Mouse (Mus musculus) layer of hippocampus, adult 2 months (tissue): ENCODE measurements around the gene Gtf3a. TPM values are rescaled to one million over a fixed set of nuclear protein-coding genes. Genes with fewer than 3 reads are reported as not detected.
"Not testable (repeated sequence)": the region's sequence is repeated elsewhere in the genome, so short reads cannot be mapped to it uniquely, and the experiment has no call there.

ENCODE experiments used
- DNase-seq, 2 experiments: peaks; one replicate each; pipeline ENCODE4 v3.0.0; 2022; ENCODE audit warnings: low spot score in 2 of 2
- H3K27ac ChIP-seq: fragments of 200-600 bp; 2 replicates; pipeline ENCODE4 v1.8.1; 2022
- H3K4me3 ChIP-seq: fragments of 200-600 bp; 2 replicates; pipeline ENCODE4 v1.8.1; 2022; ENCODE audit warnings: mild to moderate bottlenecking
- CTCF ChIP-seq: fragments of 200-600 bp; conservative IDR thresholded peaks from 2 replicates; pipeline ENCODE4 v1.8.1; 2022; ENCODE audit warnings: antibody characterized with exemption, mild to moderate bottlenecking, moderate library complexity
- long read RNA-seq, 2 experiments: library from polyadenylated mRNA; stranded (forward); transcript quantifications; one replicate each; pipeline ENCODE4 v2.0.0; 2021; ENCODE audit warnings: borderline mapping rate in 2 of 2
- total RNA-seq, 2 experiments: library from RNA; stranded (reverse); gene quantifications; 2 replicates each; pipeline ENCODE4 v1.2.3; 2021

Gtf3a gene
- 10 to 100 TPM; 23.3 to 24.7 TPM for total RNA-seq
- long read RNA-seq, experiment 1, transcript Gtf3a-204 (9 exons, 1,298 nt), result major isoform, 13 of 22 reads
- long read RNA-seq, experiment 1, partial matches to known transcripts, result 2 of 22 reads
- long read RNA-seq, experiment 1, other reads (novel, unspliced or antisense), result 4 of 22 reads
- long read RNA-seq, experiment 2, transcript Gtf3a-204 (9 exons, 1,298 nt), result major isoform, 14 of 23 reads
- long read RNA-seq, experiment 2, partial matches to known transcripts, result 4 of 23 reads
- long read RNA-seq, experiment 2, other reads (novel, unspliced or antisense), result 2 of 23 reads

DNA sequence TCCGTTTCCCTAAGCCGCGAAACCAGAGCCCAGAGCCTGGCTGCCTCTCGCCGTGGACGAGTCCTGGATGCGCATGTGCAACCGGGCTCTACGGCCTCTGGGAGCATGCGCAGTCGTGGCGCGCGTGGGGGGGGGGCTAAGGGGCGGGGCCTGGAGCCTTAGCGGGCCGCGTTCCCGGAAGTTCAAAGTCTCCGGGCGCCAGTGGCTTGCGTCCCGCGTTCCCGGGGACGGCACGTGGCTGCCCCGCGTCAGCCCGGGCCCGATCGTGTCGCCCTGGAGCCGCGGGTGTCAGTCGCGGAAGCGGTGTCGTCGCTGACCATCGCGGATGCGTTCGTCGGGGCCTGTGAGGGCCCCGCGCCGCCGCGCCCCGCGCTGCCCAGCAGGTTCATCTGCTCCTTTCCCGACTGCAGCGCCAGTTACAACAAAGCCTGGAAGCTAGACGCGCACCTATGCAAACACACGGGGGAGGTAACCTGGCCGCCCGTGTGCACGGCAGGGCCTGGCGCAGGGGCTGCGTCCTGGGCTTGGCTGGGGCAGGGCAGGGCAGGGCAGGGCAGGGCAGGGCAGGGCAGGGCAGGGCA, at the start of gene Gtf3a:
Gene Gtf3a (plus strand): TSS at position 150 of the 581 bp plus-strand sequence.
- Histone ChIP-seq H3K4me3 (peak within 1 kb of the TSS; percentile 62), H3K27ac (peak within 1 kb of the TSS; percentile 89)
- peak; percentile 64 to 74 for DNase-seq
- no peak for TF ChIP-seq CTCF

DNA sequence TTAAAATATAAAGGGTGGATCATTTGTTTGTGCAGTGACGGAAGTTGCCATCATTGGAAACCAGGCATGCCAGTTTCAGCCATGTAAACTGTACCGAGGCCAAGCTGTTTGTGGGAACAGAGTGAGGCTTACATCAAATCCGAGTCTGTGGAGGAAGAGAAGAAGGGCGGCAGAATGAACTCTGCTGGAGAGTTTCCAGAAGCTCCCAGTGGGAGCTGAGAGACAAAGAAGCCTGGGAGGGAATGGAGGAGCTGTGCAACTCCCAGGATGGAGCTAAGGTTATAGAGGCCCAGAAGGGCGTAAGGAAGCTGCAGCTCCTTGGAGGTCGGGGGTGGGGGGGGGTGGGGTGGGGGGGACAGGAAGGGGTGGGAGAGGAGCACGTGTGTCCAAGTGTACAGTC, 48.1 kb upstream of the Gtf3a start:
- DNase-seq, result no peak
- no peak for TF ChIP-seq CTCF
- Histone ChIP-seq H3K4me3 (no peak overlapping the region), H3K27ac (no peak overlapping the region)

DNA sequence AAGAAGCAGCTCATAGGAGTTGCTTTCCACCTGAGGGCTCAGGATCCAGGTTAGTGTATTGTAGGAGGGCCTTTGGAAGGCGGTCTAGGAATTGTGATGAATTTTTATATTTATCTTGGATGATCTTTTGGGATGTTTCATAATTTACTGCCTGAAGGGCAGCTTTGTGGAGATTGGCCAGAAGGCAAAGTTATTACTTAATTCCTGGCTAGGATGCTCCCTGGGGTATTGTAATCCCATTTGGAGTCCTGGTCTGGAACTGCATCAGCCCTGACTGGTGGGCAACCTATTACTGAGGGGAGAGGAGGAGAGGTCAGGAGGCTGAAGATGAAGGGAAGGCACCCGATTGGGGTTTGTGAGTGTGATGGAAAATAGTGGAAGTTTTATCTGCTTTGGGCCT, 47.0 kb upstream of the Gtf3a start:
- DNase-seq, result no peak
- no peak overlapping the region for H3K27ac ChIP-seq
- H3K4me3 ChIP-seq, result no peak overlapping the region
- no peak for TF ChIP-seq CTCF

DNA sequence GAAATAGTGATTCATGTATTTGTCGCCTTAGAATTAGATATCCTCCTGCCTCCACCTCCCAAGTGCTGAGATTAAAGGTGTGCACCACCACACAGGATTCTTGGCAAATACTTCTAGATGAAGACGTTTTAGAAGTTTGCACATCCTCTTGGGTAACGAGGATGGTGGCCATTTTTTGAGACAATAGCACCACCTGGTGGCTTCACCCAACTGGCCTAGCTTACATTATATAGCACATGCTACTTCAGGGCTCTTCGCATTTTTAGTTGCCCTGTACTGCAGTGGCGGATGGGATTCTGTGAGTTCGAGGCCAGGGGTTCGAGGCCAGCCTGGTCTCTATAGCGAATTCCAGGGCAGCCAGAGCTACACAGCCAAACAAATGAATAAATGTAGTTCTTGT, 44.1 kb upstream of the Gtf3a start:
- no peak overlapping the region for H3K4me3 ChIP-seq
- peak; percentile 44 to 83 for DNase-seq
- TF ChIP-seq CTCF, result peak; percentile 88
- no peak overlapping the region for H3K27ac ChIP-seq

DNA sequence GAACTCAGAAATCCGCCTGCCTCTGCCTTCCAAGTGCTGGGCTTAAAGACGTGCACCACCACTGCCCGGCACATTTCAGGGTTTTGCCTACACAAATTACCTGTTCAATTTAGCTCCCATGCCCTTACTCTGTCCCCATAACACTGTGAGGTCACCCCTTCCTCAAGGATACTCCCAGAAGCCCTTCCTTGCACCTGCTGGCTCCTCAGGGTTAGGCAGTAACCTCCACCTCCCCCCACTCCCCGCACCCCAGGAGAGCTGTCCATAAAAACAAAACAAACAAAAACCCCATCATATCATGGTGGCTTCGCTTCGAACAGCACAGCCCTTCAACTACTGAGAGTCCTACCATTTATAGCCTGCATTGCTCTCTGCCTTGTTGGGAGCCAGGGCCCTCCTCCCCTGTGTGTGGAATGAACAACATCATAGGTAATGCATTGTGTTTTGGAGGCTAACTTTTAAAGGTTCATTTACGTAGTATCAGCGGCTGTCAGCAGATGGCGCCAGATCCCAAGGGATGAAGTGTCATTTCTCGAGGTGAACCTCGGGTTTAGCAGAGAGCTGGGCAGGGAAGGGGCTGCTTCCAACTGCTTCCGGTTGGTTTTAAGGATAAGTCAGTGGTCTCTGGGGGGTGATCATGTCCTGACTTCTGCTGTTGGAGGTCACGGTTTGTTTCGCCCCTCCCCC, 42.8 kb upstream of the Gtf3a start:
- H3K27ac ChIP-seq, result no peak overlapping the region
- TF ChIP-seq CTCF, result peak; percentile 85
- DNase-seq, result peak; percentile 48 to 79
- H3K4me3 ChIP-seq, result no peak overlapping the region

DNA sequence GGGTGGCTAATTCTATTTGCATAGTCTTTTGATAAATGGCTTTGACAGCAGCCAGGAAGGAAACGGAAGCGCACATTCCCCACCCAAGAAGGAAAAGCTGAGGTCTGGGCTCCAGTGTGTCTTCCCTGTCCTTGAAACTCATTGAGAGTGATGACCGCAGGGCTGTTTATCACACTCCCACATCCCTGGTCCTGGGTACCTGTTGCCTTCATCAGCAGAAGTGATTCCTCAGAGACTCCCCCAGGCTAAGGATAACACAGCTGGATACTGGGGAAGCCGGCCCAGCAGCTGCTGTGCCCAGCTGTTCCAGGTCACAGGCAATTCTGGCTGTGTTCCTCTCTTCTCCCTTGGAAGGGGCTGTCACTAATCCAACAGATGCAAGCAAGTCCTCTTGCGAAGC, 40.9 kb upstream of the Gtf3a start:
- no peak for DNase-seq
- Histone ChIP-seq H3K4me3 (no peak overlapping the region), H3K27ac (no peak overlapping the region)
- no peak for TF ChIP-seq CTCF

DNA sequence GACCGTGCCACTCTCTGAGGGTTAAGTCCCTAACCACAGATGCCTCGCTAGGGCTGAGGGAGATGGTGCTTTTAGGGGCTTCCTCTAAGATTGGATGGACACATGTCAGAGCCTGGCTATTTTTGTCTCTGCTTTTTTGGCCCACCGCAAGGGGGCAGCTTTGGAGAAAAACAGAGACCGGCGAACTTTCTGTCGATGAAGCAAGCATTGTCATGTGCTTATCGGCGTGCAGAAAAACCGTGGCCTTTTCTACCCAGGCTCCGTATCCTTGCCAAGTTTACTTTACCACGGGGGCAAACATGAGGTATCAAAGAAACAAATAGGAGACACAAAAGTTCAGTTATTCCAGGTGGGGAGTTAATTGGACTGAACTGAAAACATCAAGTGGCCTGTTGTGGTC, 39.8 kb upstream of the Gtf3a start:
- Histone ChIP-seq H3K27ac (no peak overlapping the region), H3K4me3 (no peak overlapping the region)
- peak; percentile 60 for TF ChIP-seq CTCF

DNA sequence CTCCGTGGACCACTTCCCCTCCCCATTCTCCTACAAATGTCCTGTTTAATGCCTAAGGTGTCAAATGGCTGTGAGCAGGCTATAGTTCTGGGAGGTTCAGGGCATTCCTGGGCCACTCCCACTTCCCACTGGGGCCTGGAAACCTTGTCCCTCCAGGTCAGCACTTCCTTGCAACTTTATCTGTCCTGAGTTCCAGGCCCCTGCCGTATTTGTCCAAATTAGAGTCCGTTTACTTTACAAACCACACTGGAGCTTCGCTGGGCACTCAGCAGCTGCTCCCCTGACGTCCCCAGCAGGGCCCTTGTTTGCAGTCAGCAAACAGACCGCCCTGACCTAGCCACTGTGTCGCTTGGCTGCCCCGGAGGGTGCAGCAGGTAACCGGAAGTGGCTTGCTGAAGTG, 36.3 kb upstream of the Gtf3a start:
- DNase-seq, result no peak
- no peak for TF ChIP-seq CTCF
- H3K27ac ChIP-seq, result no peak overlapping the region
- H3K4me3 ChIP-seq, result no peak overlapping the region

More for the DNA sequence above, 39.8 kb upstream of the Gtf3a start:
- no peak for DNase-seq

DNA sequence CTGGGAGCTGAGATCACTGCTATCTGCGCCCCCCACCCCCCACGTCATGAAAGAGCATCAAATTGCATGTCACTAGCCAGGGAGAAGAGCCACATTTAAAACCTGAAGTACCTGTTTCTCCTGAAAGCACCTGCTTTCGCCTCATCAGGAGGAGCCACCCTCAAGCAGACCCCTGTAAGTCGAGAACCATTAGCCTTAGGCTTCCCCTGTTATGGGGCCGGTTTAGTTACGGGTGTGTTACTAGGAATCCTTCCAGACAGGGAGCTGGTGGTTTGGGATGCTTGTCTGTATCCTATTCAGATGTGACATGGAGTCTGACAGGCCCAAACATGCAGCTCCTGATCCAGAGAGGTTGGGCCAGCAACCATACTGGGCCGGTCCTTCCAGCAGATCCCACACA, 35.1 kb upstream of the Gtf3a start:
- H3K4me3 ChIP-seq, result no peak overlapping the region
- no peak for TF ChIP-seq CTCF
- H3K27ac ChIP-seq, result no peak overlapping the region
- DNase-seq, result no peak

DNA sequence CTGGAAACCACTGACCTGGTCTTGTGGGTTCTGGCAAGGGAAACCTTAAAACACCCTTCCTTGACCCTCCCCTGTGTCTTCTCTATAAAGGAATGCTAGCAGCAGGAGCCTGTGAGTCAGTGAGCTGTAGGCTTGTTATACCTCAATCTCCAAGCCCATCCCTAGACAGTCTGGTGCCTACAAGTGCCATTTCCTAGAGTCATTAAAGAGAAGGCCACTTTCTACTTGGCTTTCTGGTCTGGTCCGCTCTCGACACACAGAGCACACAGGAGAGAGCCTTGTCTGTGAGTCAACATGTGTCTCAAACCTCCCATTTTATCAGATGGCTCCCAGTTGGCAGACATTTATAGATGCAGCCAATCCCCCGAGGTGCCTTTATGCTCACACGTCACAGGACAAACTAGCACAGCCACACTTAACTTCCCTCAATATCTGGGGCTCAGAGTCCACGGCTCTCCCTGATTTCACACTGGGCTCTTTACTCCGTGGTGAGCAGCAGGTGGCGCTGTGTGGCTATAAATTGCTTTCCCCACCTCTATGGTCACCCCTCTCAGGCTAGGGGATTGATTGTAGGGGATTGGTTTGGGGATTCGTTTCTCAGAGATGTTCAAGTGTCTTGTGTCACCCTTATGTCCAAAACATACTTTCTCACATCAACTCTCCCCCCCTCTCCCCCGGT, 34.2 kb upstream of the Gtf3a start:
- peak; percentile 87 for TF ChIP-seq CTCF
- Histone ChIP-seq H3K4me3 (no peak overlapping the region), H3K27ac (no peak overlapping the region)
- peak; percentile 26 to 66 for DNase-seq

DNA sequence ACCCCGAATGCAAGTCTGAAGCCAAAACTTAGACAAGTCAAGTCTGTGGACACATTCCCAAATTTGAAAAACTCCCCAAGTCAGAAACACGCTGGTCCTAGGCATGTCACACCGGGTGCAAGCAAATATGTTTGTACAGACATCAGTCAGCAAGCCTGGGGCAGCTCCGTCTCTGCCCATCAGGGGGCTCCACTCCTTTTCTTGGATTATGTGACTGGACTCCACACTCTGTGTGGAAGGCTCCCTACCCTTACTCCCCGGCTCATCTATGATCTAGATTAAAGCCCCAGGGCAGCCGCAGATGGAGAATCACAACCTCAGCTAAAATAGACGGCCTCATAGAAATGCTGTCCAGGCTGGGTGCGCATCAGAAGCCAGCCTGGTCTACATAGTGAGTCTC, 32.2 kb upstream of the Gtf3a start:
- no peak overlapping the region for H3K4me3 ChIP-seq
- no peak for DNase-seq
- TF ChIP-seq CTCF, result peak; percentile 68
- H3K27ac ChIP-seq, result no peak overlapping the region

DNA sequence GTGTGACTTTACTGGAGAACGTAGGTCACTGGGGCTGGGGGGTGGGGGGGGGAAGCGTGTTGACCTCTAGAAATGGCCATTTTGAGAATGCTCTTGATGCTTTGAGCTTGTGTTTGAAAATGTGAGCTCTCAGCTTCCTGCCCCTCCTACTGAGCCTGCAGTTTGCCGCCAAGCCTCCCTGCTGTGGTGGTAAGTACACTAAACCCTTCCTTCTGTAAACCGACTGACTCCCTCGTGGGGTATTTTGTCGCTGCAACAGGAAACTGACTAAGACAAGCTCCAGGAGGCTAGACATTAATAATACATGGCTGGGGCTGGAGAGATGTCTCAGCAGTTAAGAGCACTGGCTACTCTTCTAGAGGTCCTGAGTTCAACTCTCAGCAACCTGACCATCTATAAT, 31.7 kb upstream of the Gtf3a start:
- no peak for DNase-seq
- Histone ChIP-seq H3K4me3 (no peak overlapping the region), H3K27ac (no peak overlapping the region)
- no peak for TF ChIP-seq CTCF

DNA sequence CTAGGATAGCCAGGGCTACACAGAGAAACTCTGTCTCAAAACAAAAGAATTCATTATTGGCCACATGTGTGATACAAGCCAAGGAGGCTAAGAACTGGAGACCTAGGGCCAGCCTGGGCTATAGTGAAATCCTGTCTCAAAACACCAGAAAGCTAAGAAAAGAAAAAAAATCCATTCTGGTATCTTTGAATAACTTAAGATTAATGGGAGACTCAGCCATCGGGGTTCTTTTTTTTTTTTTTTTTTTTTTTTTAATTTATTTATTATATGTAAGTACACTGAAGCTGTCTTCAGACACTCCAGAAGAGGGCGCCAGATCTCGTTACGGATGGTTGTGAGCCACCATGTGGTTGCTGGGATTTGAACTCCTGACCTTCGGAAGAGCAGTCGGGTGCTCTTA, 31.1 kb upstream of the Gtf3a start:
- not testable (repeated sequence) for DNase-seq, H3K4me3 ChIP-seq, H3K27ac ChIP-seq
